Mouse (Mus musculus): ENCODE data around the gene H2-M5.

The H2-M5 gene

GRCm38 (mm10) chr17:36948286-36948685, 41.1 kb downstream of the H2-M5 start:
- no peak for DNase-seq (ENCODE audit: low spot score)

GRCm38 (mm10) chr17:36947051-36947819, 42.1 kb downstream of the H2-M5 start:
- peak; percentile 66 for DNase-seq (ENCODE audit: low spot score)

GRCm38 (mm10) chr17:36944121-36944775, 45.1 kb downstream of the H2-M5 start:
- DNase-seq (ENCODE audit: low spot score) = no peak

GRCm38 (mm10) chr17:36943691-36944090, 45.6 kb downstream of the H2-M5 start:
- DNase-seq (ENCODE audit: low spot score) = no peak

GRCm38 (mm10) chr17:36942791-36943471, 46.4 kb downstream of the H2-M5 start, which contains the start of gene Rnf39:
Gene Rnf39 (plus strand): TSS chr17:36942918.
- peak; percentile 55 for DNase-seq (ENCODE audit: low spot score)

GRCm38 (mm10) chr17:36942391-36942790, 46.9 kb downstream of the H2-M5 start:
- peak; percentile 62 for DNase-seq (ENCODE audit: low spot score)

GRCm38 (mm10) chr17:36938056-36938455, 51.3 kb downstream of the H2-M5 start:
- no peak for DNase-seq (ENCODE audit: low spot score)

All from testis, postnatal 10 days (tissue).